Comparison of ENCODE assay signal across 8 mouse cellular contexts in genomic region chr19:8578293-8578969, GRCm38 (mm10). TPM values are rescaled to one million over a fixed set of nuclear protein-coding genes. Genes with fewer than 3 reads are reported as not detected.
DNase-seq lines count a peak whose midpoint lies in the region; ATAC-seq lines count a peak whose summit lies in the region.

No protein-coding gene starts in this region.

- no peaks in the 10 kb centered on the region for H3K27me3 ChIP-seq in embryonic facial prominence, embryonic 13.5 days
- no peaks in the 10 kb centered on the region for H3K27me3 ChIP-seq in heart, embryonic 14.5 days (ENCODE audit: control insufficient read depth, insufficient read depth, low read length)
- no peaks in the 10 kb centered on the region for H3K27me3 ChIP-seq in liver, embryonic 11.5 days (replicated peaks; ENCODE audit: control insufficient read depth, insufficient read depth, low read length)

- no peaks in the 10 kb centered on the region for H3K36me3 ChIP-seq in embryonic facial prominence, embryonic 13.5 days
- H3K36me3 ChIP-seq in heart, embryonic 14.5 days (ENCODE audit: control insufficient read depth, insufficient read depth, low read length) = no peaks in the 10 kb centered on the region
- H3K36me3 ChIP-seq in liver, embryonic 11.5 days (ENCODE audit: control insufficient read depth, insufficient read depth, low read length) = no peaks in the 10 kb centered on the region

- H3K4me2 ChIP-seq in embryonic facial prominence, embryonic 13.5 days = peak overlapping the region; percentile 71
- H3K4me2 ChIP-seq in heart, embryonic 14.5 days (ENCODE audit: low read length) = peak overlapping the region; percentile 89
- H3K4me2 ChIP-seq in liver, embryonic 11.5 days = peak overlapping the region; percentile 62

- H3K9me3 ChIP-seq in embryonic facial prominence, embryonic 13.5 days = no peaks in the 10 kb centered on the region
- H3K9me3 ChIP-seq in heart, embryonic 14.5 days (ENCODE audit: control insufficient read depth, low read length) = no peaks in the 10 kb centered on the region
- H3K9me3 ChIP-seq in liver, embryonic 11.5 days (ENCODE audit: control insufficient read depth, low read length) = no peaks in the 10 kb centered on the region

- H3K9ac ChIP-seq in embryonic facial prominence, embryonic 13.5 days = peak overlapping the region; percentile 69
- H3K9ac ChIP-seq in heart, embryonic 14.5 days (ENCODE audit: low read length) = peak overlapping the region; percentile 68
- no peak overlapping the region for H3K9ac ChIP-seq in liver, embryonic 11.5 days (ENCODE audit: low read depth, low read length)

- peak; percentile 15 to 40 for DNase-seq in CD8-positive naive resting alpha-beta T cell, adult 2 months (ENCODE audit: low read depth in 2 of 2, low spot score in 2 of 2)
- DNase-seq in adrenal gland, postnatal 25 days = peak; percentile 56
- DNase-seq in kidney, postnatal 25 days = peak; percentile 68 to 71
- no peak for DNase-seq in liver, embryonic 11.5 days (ENCODE audit: low spot score)
- peak; percentile 72 for DNase-seq in naive thymus-derived CD4-positive, alpha-beta T cell, adult 2 months (ENCODE audit: low read depth)
- peak; percentile 22 for DNase-seq in testis, postnatal 14 days (ENCODE audit: low spot score)

- peak; percentile 59 for ATAC-seq in embryonic facial prominence, embryonic 13.5 days (ENCODE audit: insufficient number of reproducible peaks, insufficient read depth, low FRiP score, low TSS enrichment, low read depth)
- no peak; the same call in 1 of the 2 replicates for ATAC-seq in heart, embryonic 14.5 days (ENCODE audit: insufficient number of reproducible peaks, insufficient read depth, low FRiP score, low read depth)
- no peak for ATAC-seq in liver, embryonic 11.5 days (replicated peaks; ENCODE audit: low FRiP score)

- peak overlapping the region; percentile 40 for H3K4me3 ChIP-seq in embryonic facial prominence, embryonic 13.5 days
- H3K4me3 ChIP-seq in heart, embryonic 14.5 days (ENCODE audit: control insufficient read depth in 1 of 2, insufficient read depth in 1 of 2, low read depth in 1 of 2, low read length in 2 of 2) = peak overlapping the region; percentile 32 to 35
- peak overlapping the region; percentile 35 for H3K4me3 ChIP-seq in liver, embryonic 11.5 days (ENCODE audit: low read depth, low read length)

- H3K4me1 ChIP-seq in embryonic facial prominence, embryonic 13.5 days = peaks cover 6% of the 10 kb centered on the region
- H3K4me1 ChIP-seq in heart, embryonic 14.5 days (ENCODE audit: control insufficient read depth in 2 of 2, insufficient read depth in 2 of 2, low read length in 2 of 2) = 0 out of 4 replicates have a peak, but pooled peaks cover 0 to 2% of the 10 kb centered on the region in 2 experiments
- H3K4me1 ChIP-seq in liver, embryonic 11.5 days (replicated peaks; ENCODE audit: control insufficient read depth, insufficient read depth, low read length) = no peaks in the 10 kb centered on the region

- WGBS in embryonic facial prominence, embryonic 13.5 days = 8% methylated on average over 24 of the region's 24 CpGs
- WGBS in heart, embryonic 14.5 days = 6% methylated on average over 24 of the region's 24 CpGs
- WGBS in liver, embryonic 11.5 days = 15% methylated on average over 24 of the region's 24 CpGs

- H3K27ac ChIP-seq in embryonic facial prominence, embryonic 13.5 days = no peak overlapping the region
- no peak overlapping the region for H3K27ac ChIP-seq in heart, embryonic 14.5 days (replicated peaks in 1 of 2; ENCODE audit: control insufficient read depth in 1 of 2, insufficient read depth in 1 of 2, low read depth in 2 of 2, low read length in 2 of 2)
- no peak overlapping the region for H3K27ac ChIP-seq in liver, embryonic 11.5 days (ENCODE audit: low read depth, low read length)

RNA-seq across cellular contexts. Expression of gene Slc22a8, which starts 12.6 kb away (rescaled TPM):
- total RNA-seq in adrenal gland, postnatal 25 days (2021) = 0.24 TPM in 1 of 2 replicates, not detected in the other
- not detected in 2 replicates for polyA plus RNA-seq in embryonic facial prominence, embryonic 13.5 days (2015; fragmentation: Nextera tagmentation; extraction: Ambion mirVana)
- polyA plus RNA-seq in heart, embryonic 14.5 days (2014; fragmentation: Nextera tagmentation; extraction: Ambion mirVana) = not detected in 2 replicates
- polyA plus RNA-seq in liver, embryonic 11.5 days (2014; fragmentation: Nextera tagmentation; extraction: Ambion mirVana) = 2.0 and 2.9 TPM in 2 replicates

RNA-seq across cellular contexts. Expression of gene Slc22a6, which starts 39.4 kb away (rescaled TPM):
- total RNA-seq in adrenal gland, postnatal 25 days (2021) = not detected in 2 replicates
- 0.08 and 0.12 TPM in 2 replicates for polyA plus RNA-seq in embryonic facial prominence, embryonic 13.5 days (2015; fragmentation: Nextera tagmentation; extraction: Ambion mirVana)
- not detected in 2 replicates for polyA plus RNA-seq in heart, embryonic 14.5 days (2014; fragmentation: Nextera tagmentation; extraction: Ambion mirVana)
- not detected in 2 replicates for polyA plus RNA-seq in liver, embryonic 11.5 days (2014; fragmentation: Nextera tagmentation; extraction: Ambion mirVana)
